Mouse (Mus musculus): Measurements from ENCODE around the gene Amot.

DNA sequence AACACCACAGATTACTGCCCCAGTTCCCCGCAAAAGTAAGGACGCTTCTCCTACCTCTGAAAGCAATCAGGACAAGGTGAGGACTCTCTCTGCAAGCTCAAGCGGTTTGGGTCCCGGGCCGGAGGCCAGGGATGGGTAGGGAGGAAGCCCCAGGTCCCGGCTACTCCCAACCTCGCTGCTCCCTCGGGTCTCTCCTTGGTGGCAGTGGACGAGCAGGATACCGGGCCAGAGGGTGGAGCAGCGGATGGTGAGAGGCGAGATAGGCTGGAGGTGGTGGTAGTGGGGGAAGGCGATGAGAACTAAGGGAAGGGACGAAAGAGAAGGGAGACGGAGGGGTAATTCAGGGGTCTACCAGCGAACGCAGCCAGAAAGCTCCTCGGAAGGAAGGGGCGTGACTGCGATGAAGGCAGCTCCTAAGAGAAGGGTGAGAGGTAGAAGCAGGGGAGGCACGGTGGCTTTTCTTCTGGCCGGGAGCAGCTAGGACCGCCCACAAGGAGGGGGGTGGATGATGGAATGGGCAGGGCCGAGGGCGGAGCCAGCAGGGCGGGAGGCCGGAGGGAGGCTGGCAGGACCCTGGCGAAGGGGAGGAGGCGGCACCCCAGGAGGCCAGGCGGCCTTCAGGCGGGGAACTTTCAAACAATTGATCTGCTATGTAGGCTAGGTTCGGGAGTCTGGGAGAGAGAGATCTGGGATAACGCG lies at the start of gene Amot:
- peak; percentile 51; the same call in 1 of the 2 replicates for TF ChIP-seq POLR2A (IDR thresholded peaks at IDR 0.05; ENCODE audit: extremely low read depth, insufficient read depth, low read length)
- TF ChIP-seq CTCF (IDR thresholded peaks at IDR 0.05; ENCODE audit: low read depth, low read length), result no peak
